Mouse (Mus musculus) Patski (cell line): ENCODE measurements at regions not wholly inside any gene's neighbourhood (a gene's known extent, or its start where the extent isn't known, plus 50 kb on each side); places are given as distances from the start of the nearest gene placed in this dataset.

ENCODE experiments used
- ATAC-seq: fragments of 100-300 bp; one replicate; pipeline ENCODE4 v1.8.0; 2021
- CTCF ChIA-PET: fragments of 350-600 bp; sonication (Branson Sonifier 250); formaldehyde crosslinking; loops from one replicate; lab custom pipeline; 2022; ENCODE audit warnings: inconsistent platforms; lab: Charles Lee
- POLR2A ChIA-PET: fragments of 350-600 bp; sonication (Branson Sonifier 250); formaldehyde crosslinking; loops from one replicate; lab custom pipeline; 2022; ENCODE audit warnings: antibody characterized with exemption, inconsistent platforms; lab: Charles Lee
- DNase-seq: peaks from one replicate; pipeline ENCODE4 v3.0.0-alpha.2; 2011; ENCODE audit warnings: low read depth, low spot score
- H3K27me3 ChIP-seq: fragments of 371-371 bp; one replicate; pipeline ENCODE4 v1.5.1; 2021
- CTCF ChIP-seq: fragments of 100-300 bp; IDR thresholded peaks from one replicate; pipeline ENCODE4 v1.5.1; 2021
- in situ Hi-C: fragments of 300-500 bp; cut with MboI; formaldehyde crosslinking; loops from 3 replicates; pipeline ENCODE4 v1.11.1; 2018; ENCODE audit warnings: low pct_unique_long_range_greater_than_20kb, mixed read lengths

- POLR2A ChIA-PET, result no interaction called here
- no peaks in the 10 kb centered on the region for H3K27me3 ChIP-seq
- in situ Hi-C loops, result no loop called here
- TF ChIP-seq CTCF, result no peak
- DNase-seq (no peak), ATAC-seq (no peak)
- CTCF ChIA-PET, result no interaction called here
These were observed 231.9 kb upstream of the Impg1 start for GRCm38 (mm10) chr9:80697171-80697570.

DNA sequence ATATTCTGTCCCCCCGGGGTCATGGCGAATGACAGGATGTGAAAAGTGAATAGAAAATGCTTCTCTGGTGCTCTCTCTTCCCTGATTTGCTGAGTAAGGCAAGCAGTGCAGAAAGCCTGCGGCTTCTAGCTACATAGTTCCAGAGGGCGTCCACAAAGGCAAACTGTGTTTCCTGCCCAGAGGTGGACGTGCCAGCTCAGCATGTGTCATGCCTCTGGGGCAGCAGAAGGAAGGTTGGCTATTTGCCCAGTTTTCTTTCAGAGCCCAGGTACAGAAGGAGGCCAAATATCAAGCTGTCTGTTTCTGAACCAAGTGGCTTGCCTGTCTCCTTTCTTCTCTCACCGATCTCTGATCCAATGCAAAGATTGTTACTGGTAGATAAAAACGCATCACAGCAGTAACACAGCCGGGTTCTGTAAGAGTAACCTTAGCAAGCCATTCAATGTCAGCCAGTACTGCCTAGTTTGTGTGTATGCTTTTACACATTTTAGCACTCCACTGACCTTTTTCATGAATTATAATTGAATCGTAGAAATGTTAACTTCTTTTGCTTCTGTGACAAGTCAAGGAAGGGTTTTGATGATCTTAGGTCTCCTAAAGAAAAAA is 223.3 kb upstream of the Impg1 start:
- no peaks in the 10 kb centered on the region for H3K27me3 ChIP-seq
- in situ Hi-C loops, result no loop called here
- ATAC-seq (peak; percentile 99), DNase-seq (peak; percentile 12)
- TF ChIP-seq CTCF, result no peak
- ChIA-PET CTCF (interaction anchor here (1.3 kb wide), 1 partner anchor 11 kb away, joined by 3 read pairs; no protein-coding TSS in a partner anchor), POLR2A (no interaction called here)

- in situ Hi-C loops, result no loop called here
- CTCF ChIA-PET, result no interaction called here
- no peak for TF ChIP-seq CTCF
- H3K27me3 ChIP-seq, result no peaks in the 10 kb centered on the region
- ATAC-seq (no peak), DNase-seq (no peak)
- POLR2A ChIA-PET, result no interaction called here
These were observed 217.9 kb upstream of the Impg1 start for GRCm38 (mm10) chr9:80683030-80683692.

GRCm38 (mm10) chr9:80681709-80682108 is 216.4 kb upstream of the Impg1 start:
- ATAC-seq (peak; percentile 69), DNase-seq (peak; percentile 7)
- no peak for TF ChIP-seq CTCF
- in situ Hi-C loops, result no loop called here
- CTCF ChIA-PET, result no interaction called here
- POLR2A ChIA-PET, result no interaction called here
- no peaks in the 10 kb centered on the region for H3K27me3 ChIP-seq

- ChIA-PET POLR2A (no interaction called here), CTCF (no interaction called here)
- in situ Hi-C loops, result no loop called here
- no peaks in the 10 kb centered on the region for H3K27me3 ChIP-seq
- no peak for ATAC-seq
- DNase-seq, result no peak
- no peak for TF ChIP-seq CTCF
These were observed 206.2 kb upstream of the Impg1 start for GRCm38 (mm10) chr9:80671483-80671882.

- in situ Hi-C loops, result no loop called here
- no peak for TF ChIP-seq CTCF
- DNase-seq, result no peak
- no peaks in the 10 kb centered on the region for H3K27me3 ChIP-seq
- no peak for ATAC-seq
- CTCF ChIA-PET, result interaction anchor here (1.2 kb wide), 1 partner anchor 12 kb away, joined by 3 read pairs; no protein-coding TSS in a partner anchor
- POLR2A ChIA-PET, result no interaction called here
These were observed 203.4 kb upstream of the Impg1 start for GRCm38 (mm10) chr9:80668575-80669248.

DNA sequence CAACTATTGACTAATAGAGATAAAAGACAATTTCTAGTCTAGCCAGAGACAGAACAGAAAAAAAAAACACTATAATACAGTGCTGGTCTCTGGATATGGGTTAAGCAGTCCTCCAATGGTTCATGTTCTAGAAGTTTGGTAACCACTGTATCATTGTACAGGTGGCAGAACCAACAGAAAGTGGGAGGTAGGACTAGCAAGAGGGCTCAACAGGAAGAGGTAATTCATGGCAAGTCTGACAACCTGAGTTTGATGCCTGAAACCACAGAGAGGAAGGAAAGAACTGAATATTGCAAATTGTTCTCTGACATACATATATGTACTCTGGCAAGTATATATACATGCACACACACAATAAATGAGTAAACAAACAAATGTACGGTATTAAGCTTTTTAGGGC is 193.5 kb upstream of the Impg1 start:
- TF ChIP-seq CTCF, result no peak
- ATAC-seq (no peak), DNase-seq (no peak)
- no peaks in the 10 kb centered on the region for H3K27me3 ChIP-seq
- ChIA-PET POLR2A (no interaction called here), CTCF (no interaction called here)
- in situ Hi-C loops, result no loop called here

- no peak for TF ChIP-seq CTCF
- ChIA-PET CTCF (no interaction called here), POLR2A (no interaction called here)
- H3K27me3 ChIP-seq, result peaks cover 5% of the 10 kb centered on the region
- DNase-seq, result no peak
- in situ Hi-C loops, result no loop called here
- no peak for ATAC-seq
These were observed 149.8 kb upstream of the Impg1 start for GRCm38 (mm10) chr9:80615114-80615513.

DNA sequence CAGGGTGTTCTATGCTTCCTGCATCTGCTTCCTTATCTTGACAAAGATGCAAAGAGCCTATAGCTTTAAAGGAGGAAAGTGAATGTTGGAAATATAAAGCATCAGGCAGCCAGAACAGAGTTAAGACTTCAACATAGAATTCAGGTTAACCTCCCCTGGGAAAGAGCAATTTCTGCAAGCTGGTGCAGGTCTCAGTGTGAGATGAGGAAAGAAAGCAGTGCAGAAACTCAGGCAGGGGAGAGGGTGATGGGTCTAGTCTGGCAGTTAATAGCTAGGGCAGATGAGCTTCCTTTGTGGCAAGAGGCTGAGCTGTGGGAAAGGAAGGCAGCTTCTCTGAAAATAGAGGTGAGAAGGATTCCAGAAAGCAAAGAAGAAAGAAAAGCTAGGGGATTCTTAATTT is 134.7 kb upstream of the Impg1 start:
- no peak for ATAC-seq
- peaks cover 4% of the 10 kb centered on the region for H3K27me3 ChIP-seq
- in situ Hi-C loops, result no loop called here
- ChIA-PET CTCF (no interaction called here), POLR2A (no interaction called here)
- TF ChIP-seq CTCF, result no peak
- no peak for DNase-seq

GRCm38 (mm10) chr9:80565388-80566024 is 100.2 kb upstream of the Impg1 start:
- no peak for TF ChIP-seq CTCF
- no peak for ATAC-seq
- no peaks in the 10 kb centered on the region for H3K27me3 ChIP-seq
- in situ Hi-C loops, result no loop called here
- POLR2A ChIA-PET, result no interaction called here
- DNase-seq, result no peak
- CTCF ChIA-PET, result no interaction called here

DNA sequence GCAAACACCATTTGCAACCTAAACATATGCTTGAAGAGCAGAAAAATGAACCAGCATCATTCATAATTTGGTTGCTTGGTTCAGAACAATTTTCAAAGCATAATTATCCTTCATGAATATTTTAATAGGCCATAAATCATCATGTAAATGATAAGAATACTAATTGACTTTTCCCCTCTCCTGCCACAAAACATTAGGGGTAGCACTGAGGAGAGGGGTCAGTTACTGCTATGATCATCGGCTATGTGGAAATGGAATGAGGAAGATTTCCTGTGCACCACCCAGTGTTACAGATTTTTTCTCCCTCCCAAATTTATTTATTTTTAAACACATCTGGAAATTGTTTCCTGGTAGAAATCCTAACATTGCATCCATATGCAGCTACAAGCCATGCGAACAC is 98.4 kb upstream of the Impg1 start:
- no peak for TF ChIP-seq CTCF
- ATAC-seq (no peak), DNase-seq (no peak)
- POLR2A ChIA-PET, result no interaction called here
- in situ Hi-C loops, result no loop called here
- CTCF ChIA-PET, result no interaction called here
- no peaks in the 10 kb centered on the region for H3K27me3 ChIP-seq
